Mouse (Mus musculus) midbrain, embryonic 14.5 days (tissue): Measurements from ENCODE around the gene Stx5a. TPM values are rescaled to one million over a fixed set of nuclear protein-coding genes. Genes with fewer than 3 reads are reported as not detected.
A peak's percentile ranks its signal among the peaks of the same experiment; 100 is the strongest.

Experiments
- ATAC-seq: fragments of 200-750 bp; cut with Nextera tagmentation; 2 replicates; pipeline ENCODE4 v1.8.0; 2017; ENCODE audit warnings: moderate number of reproducible peaks, moderate library complexity; ENCODE audit not compliant: low FRiP score, low TSS enrichment
- DNase-seq: peaks from one replicate; pipeline ENCODE4 v3.0.0-alpha.2; 2015
- H3K27ac ChIP-seq: fragments of 300-500 bp; sonication (generic); replicated peaks from 2 replicates; pipeline ENCODE4 v1.5.1; 2014; ENCODE audit warnings: mild to moderate bottlenecking, low read depth, low read length, moderate library complexity
- H3K27me3 ChIP-seq: fragments of 300-500 bp; sonication (generic); 2 replicates; pipeline ENCODE4 v1.6.1; 2014; ENCODE audit warnings: low read length, control low read depth, mixed read lengths; ENCODE audit not compliant: control insufficient read depth, insufficient read depth
- H3K36me3 ChIP-seq: fragments of 300-500 bp; sonication (generic); 2 replicates; pipeline ENCODE4 v1.6.1; 2014; ENCODE audit warnings: low read length, control low read depth; ENCODE audit not compliant: control insufficient read depth, insufficient read depth
- H3K4me1 ChIP-seq: fragments of 300-500 bp; sonication (generic); 2 replicates; pipeline ENCODE4 v1.6.1; 2014; ENCODE audit warnings: mild to moderate bottlenecking, antibody characterized with exemption, low read length, control low read depth; ENCODE audit not compliant: control insufficient read depth, insufficient read depth
- H3K4me2 ChIP-seq: fragments of 300-500 bp; sonication (generic); 2 replicates; pipeline ENCODE4 v1.6.1; 2014; ENCODE audit warnings: mild to moderate bottlenecking, low read length, moderate library complexity
- H3K4me3 ChIP-seq: fragments of 300-500 bp; sonication (generic); replicated peaks from 2 replicates; pipeline ENCODE4 v1.5.1; 2014; ENCODE audit warnings: low read depth, low read length
- H3K9ac ChIP-seq: fragments of 300-500 bp; sonication (generic); replicated peaks from 2 replicates; pipeline ENCODE4 v1.6.1; 2014; ENCODE audit warnings: mild to moderate bottlenecking, low read length, moderate library complexity
- H3K9me3 ChIP-seq: fragments of 300-500 bp; sonication (generic); 2 replicates; pipeline ENCODE4 v1.6.1; 2016; ENCODE audit warnings: low read length, control low read depth, mixed read lengths; ENCODE audit not compliant: control insufficient read depth
- WGBS: fragments of 180-500 bp; shearing (Covaris S2); extraction: QIAGEN DNeasy Blood & Tissue Kit; methylation state at CpG from one replicate; pipeline ENCODE4 v1.1.7; 2014; 5-methylcytosine and 5-hydroxymethylcytosine counted together
- polyA plus RNA-seq: library from polyadenylated mRNA; unstranded; fragments of >200 nt; fragmentation: Nextera tagmentation; extraction: Ambion mirVana; gene quantifications from 2 replicates; pipeline ENCODE4 v1.2.1, GENCODE M21; 2014

Stx5a gene
- 102 and 110 TPM in 2 replicates for polyA plus RNA-seq

DNA sequence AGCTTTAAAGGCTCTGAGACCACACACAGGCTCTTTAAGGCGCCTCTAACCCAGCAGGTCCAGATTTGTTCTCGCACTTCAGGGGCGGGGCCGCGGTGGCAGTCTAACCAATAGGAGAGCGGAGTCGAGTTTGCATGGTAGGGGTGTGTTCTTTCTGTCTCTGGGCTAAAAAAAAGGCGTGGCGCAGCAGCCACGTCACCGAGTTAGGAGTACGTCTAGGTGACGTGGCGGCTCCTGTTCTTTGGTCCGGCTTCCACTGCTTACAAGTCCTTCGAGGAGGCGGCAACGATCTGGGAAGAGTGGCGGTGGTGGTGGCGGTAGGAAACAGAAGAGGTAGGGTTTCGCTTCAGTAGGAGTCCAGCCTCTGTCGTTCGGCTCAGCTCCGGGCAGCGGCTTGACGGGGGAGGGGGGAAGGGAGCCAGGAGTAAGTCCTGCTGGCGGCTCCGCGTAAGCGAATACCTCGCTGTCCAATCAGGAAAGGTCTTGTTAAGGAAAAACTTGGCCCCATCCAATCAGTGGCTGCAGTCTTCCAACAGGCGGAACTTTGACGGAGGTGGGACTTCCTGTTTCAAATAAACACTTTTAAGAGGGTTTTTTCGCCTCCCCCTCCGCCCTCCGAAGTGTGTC is at the start of gene Stx5a:
Gene Stx5a, plus strand, starts transcription at position 171 of the 627 bp plus-strand sequence.
- H3K27me3 ChIP-seq: no peaks in the 10 kb centered on the region
- ATAC-seq: peak; percentile 99
- WGBS: under 1% methylated on average over 36 of the region's 36 CpGs

DNA sequence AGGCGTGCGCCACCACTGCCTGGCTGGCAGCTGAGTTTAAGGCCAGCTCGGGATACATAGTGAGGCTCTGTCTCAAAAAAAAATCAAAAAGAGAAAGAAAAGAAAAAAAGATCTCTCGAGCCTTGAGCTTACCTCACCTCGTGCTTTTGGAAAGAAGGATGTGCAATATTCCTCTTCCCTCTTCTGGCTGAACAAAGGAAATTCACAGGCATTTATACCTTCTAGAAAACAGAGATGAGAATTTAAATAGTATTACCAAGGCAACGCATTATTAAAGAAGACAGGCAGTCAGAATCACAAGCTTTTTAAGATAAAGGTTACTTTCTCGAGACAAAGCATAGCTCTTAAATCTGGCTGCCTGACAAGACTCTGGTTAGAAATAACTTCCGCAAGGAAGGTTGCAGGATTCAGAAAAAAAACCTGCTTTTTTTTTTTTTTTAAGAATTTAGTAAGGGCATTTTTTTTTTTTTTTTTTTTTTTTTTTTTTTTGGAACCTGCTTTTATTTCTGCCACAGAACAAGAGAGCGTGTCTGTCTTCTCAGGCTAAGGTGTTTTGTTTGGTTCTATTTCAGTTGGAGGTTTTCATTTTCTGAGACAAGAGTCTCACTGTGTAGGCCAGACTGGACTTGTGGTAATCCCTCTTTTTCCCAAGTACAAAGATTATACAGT is 49.2 kb upstream of the Stx5a start:
- Histone ChIP-seq H3K36me3 (no peaks in the 10 kb centered on the region), H3K4me1 (no peaks in the 10 kb centered on the region), H3K27ac (no peak overlapping the region), H3K4me2 (no peak overlapping the region), H3K9me3 (no peaks in the 10 kb centered on the region), H3K27me3 (no peaks in the 10 kb centered on the region), H3K9ac (no peak overlapping the region), H3K4me3 (no peak overlapping the region)
- ATAC-seq (no peak), DNase-seq (peak; percentile 40)
- 31% methylated on average over 9 of the region's 9 CpGs for WGBS

More for the DNA sequence above, at the start of gene Stx5a:
- H3K4me2 ChIP-seq: peak within 1 kb of the TSS; percentile 81
- H3K4me1 ChIP-seq: peaks cover 15% of the 10 kb centered on the region
- peak within 1 kb of the TSS; percentile 74 for H3K4me3 ChIP-seq
- DNase-seq: peak; percentile 97
- H3K9me3 ChIP-seq: no peaks in the 10 kb centered on the region
- H3K27ac ChIP-seq: peak within 1 kb of the TSS; percentile 94
- H3K36me3 ChIP-seq: peaks cover 57% of the 10 kb centered on the region
- H3K9ac ChIP-seq: peak within 1 kb of the TSS; percentile 71

- H3K36me3 ChIP-seq: no peaks in the 10 kb centered on the region
- 68% methylated on average over 5 of the region's 5 CpGs for WGBS
- H3K4me3 ChIP-seq: no peak overlapping the region
- H3K27me3 ChIP-seq: no peaks in the 10 kb centered on the region
- H3K4me1 ChIP-seq: no peaks in the 10 kb centered on the region
- DNase-seq: no peak
- no peak overlapping the region for H3K4me2 ChIP-seq
- no peaks in the 10 kb centered on the region for H3K9me3 ChIP-seq
- H3K9ac ChIP-seq: no peak overlapping the region
- H3K27ac ChIP-seq: no peak overlapping the region; the same call in 1 of the 2 replicates
- ATAC-seq: no peak
Measured at GRCm38 (mm10) chr19:8692740-8693139, 48.5 kb upstream of the Stx5a start.

- H3K9me3 ChIP-seq: no peaks in the 10 kb centered on the region
- no peak overlapping the region for H3K9ac ChIP-seq
- no peak for ATAC-seq
- no peak overlapping the region for H3K4me2 ChIP-seq
- WGBS: 72% methylated on average over 6 of the region's 6 CpGs
- H3K4me1 ChIP-seq: no peaks in the 10 kb centered on the region
- DNase-seq: no peak
- H3K27me3 ChIP-seq: no peaks in the 10 kb centered on the region
- no peak overlapping the region for H3K27ac ChIP-seq
- no peaks in the 10 kb centered on the region for H3K36me3 ChIP-seq
- H3K4me3 ChIP-seq: no peak overlapping the region
Measured at GRCm38 (mm10) chr19:8695330-8695729, 45.9 kb upstream of the Stx5a start.

GRCm38 (mm10) chr19:8699652-8700051 is 41.6 kb upstream of the Stx5a start:
- Histone ChIP-seq H3K9ac (no peak overlapping the region), H3K27ac (no peak overlapping the region), H3K36me3 (no peaks in the 10 kb centered on the region), H3K4me1 (no peaks in the 10 kb centered on the region), H3K27me3 (no peaks in the 10 kb centered on the region), H3K4me3 (no peak overlapping the region), H3K4me2 (no peak overlapping the region), H3K9me3 (no peaks in the 10 kb centered on the region)
- 80% methylated on average over 9 of the region's 9 CpGs for WGBS
- DNase-seq (no peak), ATAC-seq (no peak)

DNA sequence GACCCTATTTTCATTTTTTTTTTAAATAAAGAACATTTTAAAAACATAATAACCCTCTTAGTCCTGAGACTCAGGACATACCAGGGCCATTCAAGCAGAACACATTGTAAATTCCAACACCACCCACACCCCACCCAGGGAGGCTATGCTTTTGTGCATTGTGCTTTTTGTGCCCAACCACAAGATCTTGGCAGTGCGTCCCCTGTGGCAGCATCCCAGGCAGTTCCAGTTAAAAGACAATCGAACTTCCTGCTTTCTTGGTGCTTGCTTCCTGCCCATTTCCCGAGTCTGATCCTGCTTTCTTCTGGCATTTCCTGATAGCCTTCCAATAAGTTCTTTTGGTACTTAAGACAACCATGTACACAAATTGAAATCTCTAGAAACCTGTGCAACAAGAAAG is 38.8 kb upstream of the Stx5a start:
- no peaks in the 10 kb centered on the region for H3K27me3 ChIP-seq
- H3K36me3 ChIP-seq: peaks cover 11% of the 10 kb centered on the region
- ATAC-seq (no peak), DNase-seq (no peak)
- no peak overlapping the region for H3K4me2 ChIP-seq
- WGBS: 68% methylated on average over 3 of the region's 3 CpGs
- H3K4me3 ChIP-seq: no peak overlapping the region
- H3K4me1 ChIP-seq: no peaks in the 10 kb centered on the region
- no peak overlapping the region for H3K9ac ChIP-seq
- H3K27ac ChIP-seq: no peak overlapping the region
- H3K9me3 ChIP-seq: no peaks in the 10 kb centered on the region

DNA sequence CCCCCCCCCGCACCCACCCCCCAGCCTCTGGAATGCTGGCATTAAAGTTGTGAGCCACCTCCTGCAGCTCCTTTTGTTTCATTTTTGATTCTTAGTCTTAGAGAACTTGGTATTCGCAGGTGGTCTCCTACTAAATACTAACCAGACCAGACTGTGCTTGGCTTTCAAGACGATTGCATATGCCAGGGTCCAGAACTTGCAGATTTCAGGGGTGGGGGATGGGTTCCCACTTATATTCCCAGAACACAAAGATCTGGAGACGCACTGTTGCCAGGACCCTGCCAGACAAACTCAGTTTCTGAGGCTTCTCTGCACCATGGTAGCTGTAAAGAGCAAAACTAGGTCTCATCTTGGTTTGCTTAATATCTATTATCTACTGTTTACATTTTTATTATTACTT is 37.6 kb upstream of the Stx5a start:
- DNase-seq (no peak), ATAC-seq (no peak)
- WGBS: 49% methylated on average over 4 of the region's 4 CpGs
- Histone ChIP-seq H3K4me2 (no peak overlapping the region), H3K4me1 (no peaks in the 10 kb centered on the region), H3K36me3 (peaks cover 22% of the 10 kb centered on the region), H3K27ac (no peak overlapping the region), H3K9ac (no peak overlapping the region), H3K9me3 (no peaks in the 10 kb centered on the region), H3K4me3 (no peak overlapping the region), H3K27me3 (no peaks in the 10 kb centered on the region)

DNA sequence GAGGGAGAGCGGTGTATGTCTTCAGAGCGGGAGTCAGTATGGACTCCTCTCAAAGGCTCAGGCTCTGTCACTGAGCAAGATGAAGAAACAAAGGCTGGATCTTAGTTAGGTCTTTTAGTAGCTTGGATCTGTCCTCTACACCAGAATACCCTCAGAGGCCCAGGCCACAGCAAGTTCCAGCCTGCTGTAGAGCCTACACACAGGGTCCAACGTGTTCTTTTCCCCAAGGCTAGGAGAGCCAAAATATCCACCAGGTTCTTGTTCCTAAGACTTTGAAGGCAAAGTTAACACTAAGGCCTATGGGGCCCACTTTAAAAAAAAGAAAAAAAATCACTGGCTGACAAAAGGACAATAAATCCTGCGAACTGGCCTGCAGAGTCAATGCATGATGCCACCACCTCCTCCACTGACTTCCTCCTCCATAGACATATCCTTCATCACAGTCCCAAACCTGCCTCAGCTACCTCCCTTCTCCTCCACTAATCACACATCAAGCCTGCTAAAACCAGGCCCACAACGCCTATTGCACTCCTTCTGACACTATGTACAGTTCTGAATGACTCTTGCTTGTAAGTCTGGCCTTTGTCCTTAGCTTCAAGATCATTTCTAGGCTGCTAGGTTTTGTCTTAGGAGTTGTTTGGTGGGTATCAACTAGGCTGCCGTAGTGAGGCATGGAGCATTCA is 36.0 kb upstream of the Stx5a start:
- no peak overlapping the region for H3K9ac ChIP-seq
- no peaks in the 10 kb centered on the region for H3K4me1 ChIP-seq
- H3K4me2 ChIP-seq: no peak overlapping the region
- H3K36me3 ChIP-seq: peaks cover 38% of the 10 kb centered on the region
- ATAC-seq (no peak), DNase-seq (no peak)
- 81% methylated on average over 6 of the region's 6 CpGs for WGBS
- no peak overlapping the region for H3K27ac ChIP-seq
- no peak overlapping the region for H3K4me3 ChIP-seq
- H3K27me3 ChIP-seq: no peaks in the 10 kb centered on the region
- no peaks in the 10 kb centered on the region for H3K9me3 ChIP-seq
